Mouse (Mus musculus) CD8-positive naive resting alpha-beta T cell, adult 57 days (primary cell): ENCODE data around the gene Olfr291. TPM values are rescaled to one million over a fixed set of nuclear protein-coding genes. Genes with fewer than 3 reads are reported as not detected.

Source experiments
- total RNA-seq: library from RNA; stranded (reverse); gene quantifications from one replicate; pipeline ENCODE4 v1.2.4, GENCODE M21; 2023

Gene Olfr291
- not detected for total RNA-seq

DNA sequence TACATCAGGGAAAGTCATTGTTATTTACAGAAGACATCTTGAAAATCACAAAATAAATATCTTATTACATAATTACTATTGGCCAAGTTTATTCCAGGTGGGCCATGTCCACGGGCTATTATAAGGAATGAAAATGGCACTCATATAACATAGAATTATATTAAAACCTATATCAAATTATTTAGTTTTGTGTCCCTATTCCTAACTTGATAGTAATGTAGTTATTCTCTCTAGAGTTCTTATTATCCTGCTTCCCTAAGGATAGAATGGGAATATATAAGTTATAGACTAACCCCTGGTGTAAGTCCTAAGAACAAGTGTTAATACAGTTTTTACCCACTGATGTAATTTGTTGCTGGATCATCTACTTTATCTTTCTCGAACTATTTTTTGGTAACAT lies at the start of gene Olfr291:
TSS of gene Olfr291 (plus strand) at position 301 of the 400 bp plus-strand sequence.

Other genes with a start within 250 kb of the Olfr291 start
- 1.9 TPM for gene Fah, start 246.8 kb upstream of the Olfr291 start, total RNA-seq
- gene Zfand6, start 163.6 kb upstream of the Olfr291 start, total RNA-seq: 117 TPM
- gene Vmn2r65, start 110.6 kb downstream of the Olfr291 start, total RNA-seq: not detected
- not detected for gene Vmn2r66, start 158.7 kb downstream of the Olfr291 start, total RNA-seq